Mouse (Mus musculus) A20 (cell line): ENCODE results near the gene Klf7.

Experiments
- DNase-seq: peaks from one replicate; pipeline ENCODE4 v3.0.0-alpha.2; 2011; ENCODE audit warnings: low read depth, low spot score

Klf7 gene

GRCm38 (mm10) chr1:63980733-63981132 lies 141.3 kb downstream of the Klf7 start:
- peak; percentile 7 for DNase-seq
